Mouse (Mus musculus) lung, embryonic 16.5 days (tissue): Measurements from ENCODE around the gene Cda. TPM values are rescaled to one million over a fixed set of nuclear protein-coding genes. Genes with fewer than 3 reads are reported as not detected.

Experiments
- ATAC-seq: fragments of 200-750 bp; cut with Nextera tagmentation; 2 replicates; pipeline ENCODE4 v1.8.0; 2017; ENCODE audit warnings: low read depth, mild to moderate bottlenecking, moderate library complexity
- H3K27ac ChIP-seq: fragments of 300-500 bp; sonication (generic); 2 replicates; pipeline ENCODE4 v1.5.1; 2014; ENCODE audit warnings: mild to moderate bottlenecking, control low read depth, low read length
- H3K27me3 ChIP-seq: fragments of 300-500 bp; sonication (generic); 2 replicates; pipeline ENCODE4 v1.6.1; 2014; ENCODE audit warnings: low read depth, low read length, mixed read lengths; ENCODE audit not compliant: control insufficient read depth, insufficient read depth
- H3K36me3 ChIP-seq: fragments of 300-500 bp; sonication (generic); 2 replicates; pipeline ENCODE4 v1.6.1; 2014; ENCODE audit warnings: low read length; ENCODE audit not compliant: control insufficient read depth, insufficient read depth
- H3K4me1 ChIP-seq: fragments of 300-500 bp; sonication (generic); replicated peaks from 2 replicates; pipeline ENCODE4 v1.6.1; 2014; ENCODE audit warnings: low read length, mixed read lengths; ENCODE audit not compliant: control insufficient read depth, insufficient read depth
- H3K4me2 ChIP-seq: fragments of 300-500 bp; sonication (generic); 2 replicates; pipeline ENCODE4 v1.6.1; 2014; ENCODE audit warnings: low read depth, low read length, control low read depth
- H3K4me3 ChIP-seq: fragments of 300-500 bp; sonication (generic); 2 replicates; pipeline ENCODE4 v1.5.1; 2014; ENCODE audit warnings: mild to moderate bottlenecking, low read length, control low read depth
- H3K9ac ChIP-seq: fragments of 300-500 bp; sonication (generic); 2 replicates; pipeline ENCODE4 v1.6.1; 2014; ENCODE audit warnings: low read length, control low read depth
- H3K9me3 ChIP-seq: fragments of 300-500 bp; sonication (generic); 2 replicates; pipeline ENCODE4 v1.6.1; 2016; ENCODE audit warnings: low read length; ENCODE audit not compliant: control insufficient read depth
- WGBS: fragments of 180-500 bp; shearing (Covaris S2); extraction: QIAGEN DNeasy Blood & Tissue Kit; methylation state at CpG from one replicate; pipeline ENCODE4 v1.1.7; 2014; 5-methylcytosine and 5-hydroxymethylcytosine counted together
- polyA plus RNA-seq: library from polyadenylated mRNA; unstranded; fragments of >200 nt; fragmentation: Nextera tagmentation; extraction: Ambion mirVana; gene quantifications from 2 replicates; pipeline ENCODE4 v1.2.1, GENCODE M21; 2015

The Cda gene
- polyA plus RNA-seq, 1 experiment from 2014 or later = 22.8 TPM

- no peak for ATAC-seq
- Histone ChIP-seq H3K9me3 (no peaks in the 10 kb centered on the region), H3K36me3 (peaks cover 6% of the 10 kb centered on the region; the same call in 1 of the 2 replicates), H3K27me3 (no peaks in the 10 kb centered on the region), H3K9ac (no peak overlapping the region), H3K4me2 (no peak overlapping the region), H3K4me1 (peaks cover 8% of the 10 kb centered on the region; the same call in 1 of the 2 replicates), H3K27ac (0 out of 2 replicates have a peak overlapping the region, but pooled peaks have one; percentile 34), H3K4me3 (no peak overlapping the region)
- 42% methylated on average over 11 of the region's 11 CpGs for WGBS
These were observed 47.1 kb downstream of the Cda start for GRCm38 (mm10) chr4:138320711-138321110.

DNA sequence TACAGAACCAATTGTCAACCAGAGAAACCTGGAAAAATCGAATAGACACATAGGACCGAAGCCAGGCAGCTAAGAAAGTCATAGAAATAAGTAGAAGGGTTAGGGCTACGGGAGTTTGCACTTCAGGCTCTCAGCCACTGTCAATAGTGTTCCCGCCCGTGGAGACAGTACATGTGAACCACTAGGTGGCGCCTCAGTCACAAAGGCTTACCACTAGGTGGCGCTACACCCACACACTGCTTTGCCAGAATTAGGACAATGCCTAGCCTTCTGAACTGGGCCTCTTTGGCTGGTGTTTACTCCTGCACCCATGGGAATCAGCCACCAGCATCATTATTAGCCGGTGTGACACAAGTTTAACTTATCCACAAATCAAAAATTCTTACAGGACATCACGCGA is 48.3 kb downstream of the Cda start:
- peaks cover 6% of the 10 kb centered on the region; the same call in 1 of the 2 replicates for H3K36me3 ChIP-seq
- peak; percentile 36; the same call in 1 of the 2 replicates for ATAC-seq
- H3K27me3 ChIP-seq = no peaks in the 10 kb centered on the region
- H3K4me1 ChIP-seq = peaks cover 8% of the 10 kb centered on the region; the same call in 1 of the 2 replicates
- no peak overlapping the region for H3K4me3 ChIP-seq
- no peaks in the 10 kb centered on the region for H3K9me3 ChIP-seq
- H3K27ac ChIP-seq = no peak overlapping the region
- no peak overlapping the region for H3K9ac ChIP-seq
- WGBS = 33% methylated on average over 10 of the region's 10 CpGs
- no peak overlapping the region for H3K4me2 ChIP-seq

- no peaks in the 10 kb centered on the region for H3K27me3 ChIP-seq
- no peak overlapping the region for H3K4me3 ChIP-seq
- H3K4me1 ChIP-seq = peaks cover 6% of the 10 kb centered on the region; the same call in 1 of the 2 replicates
- no peak overlapping the region for H3K9ac ChIP-seq
- H3K9me3 ChIP-seq = no peaks in the 10 kb centered on the region
- WGBS = 48% methylated on average over 6 of the region's 6 CpGs
- H3K27ac ChIP-seq = no peak overlapping the region
- H3K4me2 ChIP-seq = no peak overlapping the region
- ATAC-seq = peak; percentile 38; the same call in 1 of the 2 replicates
- peaks cover 13% of the 10 kb centered on the region; the same call in 1 of the 2 replicates for H3K36me3 ChIP-seq
These were observed 49.1 kb downstream of the Cda start for GRCm38 (mm10) chr4:138318509-138319266.

DNA sequence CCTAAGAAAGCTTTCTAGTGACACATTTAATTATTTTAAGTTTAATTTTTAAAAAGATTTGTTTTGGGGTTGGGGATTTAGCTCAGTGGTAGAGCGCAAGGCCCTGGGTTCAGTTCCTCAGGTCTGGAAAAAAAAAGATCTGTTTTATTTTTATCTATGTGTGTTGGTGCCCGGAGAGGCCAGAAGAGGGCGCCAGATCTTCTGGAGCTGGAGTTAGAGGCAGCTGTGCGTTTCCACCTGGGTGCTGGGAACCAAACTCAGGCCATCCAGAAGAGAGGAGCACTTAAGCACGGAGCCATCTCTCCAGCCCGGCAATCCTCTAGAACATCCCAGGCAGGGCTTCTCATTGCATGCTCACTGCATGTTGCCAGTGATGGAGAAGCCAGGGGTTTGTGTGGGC is 51.4 kb downstream of the Cda start:
- Histone ChIP-seq H3K4me3 (no peak overlapping the region), H3K9me3 (no peaks in the 10 kb centered on the region), H3K27me3 (no peaks in the 10 kb centered on the region), H3K4me2 (no peak overlapping the region), H3K4me1 (0 out of 2 replicates have a peak, but pooled peaks cover 3% of the 10 kb centered on the region), H3K9ac (no peak overlapping the region), H3K27ac (no peak overlapping the region), H3K36me3 (peaks cover 27% of the 10 kb centered on the region)
- 87% methylated on average over 6 of the region's 6 CpGs for WGBS
- no peak for ATAC-seq

GRCm38 (mm10) chr4:138315781-138316180 is 52.0 kb downstream of the Cda start:
- ATAC-seq = no peak
- Histone ChIP-seq H3K36me3 (peaks cover 28% of the 10 kb centered on the region), H3K27me3 (no peaks in the 10 kb centered on the region), H3K4me2 (no peak overlapping the region), H3K9me3 (no peaks in the 10 kb centered on the region), H3K4me1 (0 out of 2 replicates have a peak, but pooled peaks cover 3% of the 10 kb centered on the region), H3K27ac (no peak overlapping the region), H3K4me3 (no peak overlapping the region), H3K9ac (no peak overlapping the region)
- WGBS = 74% methylated on average over 9 of the region's 9 CpGs

- peaks cover 40% of the 10 kb centered on the region for H3K36me3 ChIP-seq
- 91% methylated on average over 4 of the region's 4 CpGs for WGBS
- no peaks in the 10 kb centered on the region for H3K9me3 ChIP-seq
- H3K4me3 ChIP-seq = no peak overlapping the region
- no peak overlapping the region for H3K4me2 ChIP-seq
- H3K27ac ChIP-seq = no peak overlapping the region
- no peaks in the 10 kb centered on the region for H3K27me3 ChIP-seq
- ATAC-seq = no peak
- no peaks in the 10 kb centered on the region for H3K4me1 ChIP-seq
- H3K9ac ChIP-seq = no peak overlapping the region
These were observed 54.0 kb downstream of the Cda start for GRCm38 (mm10) chr4:138313795-138314194.

DNA sequence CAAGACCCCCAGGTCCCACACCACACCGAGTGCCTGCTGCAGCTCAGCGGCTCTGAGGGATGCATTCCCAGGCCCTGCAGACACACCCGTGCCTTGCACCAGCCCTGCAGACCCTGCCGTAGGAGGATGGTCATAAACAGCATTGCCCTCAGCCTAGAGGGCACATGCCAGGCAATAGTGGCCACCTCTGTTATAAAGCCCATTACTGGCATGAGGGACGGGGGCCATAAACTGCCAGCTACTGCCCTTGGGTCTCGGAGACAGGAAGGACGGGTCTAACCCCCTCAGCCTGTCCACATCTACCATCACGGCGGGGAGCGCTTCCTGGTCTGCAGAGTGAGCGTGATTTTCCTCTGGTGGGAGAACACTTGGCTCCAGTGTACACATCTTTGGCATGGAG is 54.8 kb downstream of the Cda start:
- no peak overlapping the region for H3K9ac ChIP-seq
- H3K4me3 ChIP-seq = no peak overlapping the region
- no peak overlapping the region for H3K4me2 ChIP-seq
- no peaks in the 10 kb centered on the region for H3K27me3 ChIP-seq
- 85% methylated on average over 11 of the region's 11 CpGs for WGBS
- H3K36me3 ChIP-seq = peaks cover 43% of the 10 kb centered on the region
- no peaks in the 10 kb centered on the region for H3K9me3 ChIP-seq
- H3K27ac ChIP-seq = no peak overlapping the region
- no peaks in the 10 kb centered on the region for H3K4me1 ChIP-seq
- no peak for ATAC-seq

- no peak overlapping the region for H3K9ac ChIP-seq
- no peak overlapping the region for H3K4me3 ChIP-seq
- no peaks in the 10 kb centered on the region for H3K9me3 ChIP-seq
- H3K36me3 ChIP-seq = peaks cover 45% of the 10 kb centered on the region
- H3K4me1 ChIP-seq = no peaks in the 10 kb centered on the region
- WGBS = 92% methylated on average over 3 of the region's 3 CpGs
- no peak overlapping the region for H3K27ac ChIP-seq
- ATAC-seq = no peak
- H3K27me3 ChIP-seq = no peaks in the 10 kb centered on the region
- H3K4me2 ChIP-seq = no peak overlapping the region
These were observed 55.7 kb downstream of the Cda start for GRCm38 (mm10) chr4:138312105-138312504.

GRCm38 (mm10) chr4:138311595-138311994 is 56.2 kb downstream of the Cda start:
- Histone ChIP-seq H3K4me3 (no peak overlapping the region), H3K4me2 (no peak overlapping the region), H3K27me3 (no peaks in the 10 kb centered on the region), H3K9ac (no peak overlapping the region), H3K4me1 (no peaks in the 10 kb centered on the region), H3K36me3 (peaks cover 41% of the 10 kb centered on the region), H3K27ac (no peak overlapping the region), H3K9me3 (no peaks in the 10 kb centered on the region)
- 58% methylated on average over 8 of the region's 8 CpGs for WGBS
- peak; percentile 56; the same call in 1 of the 2 replicates for ATAC-seq
